Mouse (Mus musculus) frontal cortex, adult 2 months (tissue): ENCODE results near the gene Zfp579. TPM values are rescaled to one million over a fixed set of nuclear protein-coding genes. Genes with fewer than 3 reads are reported as not detected.
A peak's percentile ranks its signal among the peaks of the same experiment; 100 is the strongest.
"Not testable (repeated sequence)": the region's sequence is repeated elsewhere in the genome, so short reads cannot be mapped to it uniquely, and the experiment has no call there.

Experiments used
- DNase-seq, 2 experiments: peaks; one replicate each; pipeline ENCODE4 v3.0.0; 2022; ENCODE audit warnings: low spot score in 1 of 2; ENCODE audit errors: extremely low spot score in 1 of 2
- polyA plus RNA-seq: library from polyadenylated mRNA; depleted of rRNA; stranded (reverse); fragments of >200 nt; gene quantifications from 2 replicates; pipeline ENCODE4 v1.2.3, GENCODE M21; 2012

Zfp579 gene
- polyA plus RNA-seq, 1 experiment = 49.7 TPM

DNA sequence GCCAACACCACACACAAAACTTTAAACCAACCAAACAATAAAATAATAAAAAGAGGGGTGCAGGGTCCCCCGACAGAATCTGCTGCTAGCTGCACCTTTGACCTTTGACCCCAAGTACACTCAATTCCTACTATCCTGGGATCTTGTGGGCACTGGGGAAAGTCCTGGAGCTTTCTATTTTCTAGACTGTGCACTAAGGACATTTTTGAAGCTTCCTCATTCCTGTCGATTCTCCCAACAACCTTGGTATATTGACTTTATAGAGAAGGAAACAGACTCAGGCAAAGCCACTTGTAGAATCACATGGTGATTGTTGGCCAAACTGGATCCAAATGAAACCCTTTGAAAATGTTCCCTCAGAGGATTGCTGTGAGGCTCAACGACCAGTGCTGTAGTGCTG is 20.1 kb upstream of the Zfp579 start:
- DNase-seq = no peak

- peak; percentile 89 to 93 for DNase-seq
These were observed 19.4 kb upstream of the Zfp579 start, which contains the start of gene Gm44973 for GRCm38 (mm10) chr7:5015118-5016001. Gene Gm44973, plus strand, starts transcription at chr7:5015496.

DNA sequence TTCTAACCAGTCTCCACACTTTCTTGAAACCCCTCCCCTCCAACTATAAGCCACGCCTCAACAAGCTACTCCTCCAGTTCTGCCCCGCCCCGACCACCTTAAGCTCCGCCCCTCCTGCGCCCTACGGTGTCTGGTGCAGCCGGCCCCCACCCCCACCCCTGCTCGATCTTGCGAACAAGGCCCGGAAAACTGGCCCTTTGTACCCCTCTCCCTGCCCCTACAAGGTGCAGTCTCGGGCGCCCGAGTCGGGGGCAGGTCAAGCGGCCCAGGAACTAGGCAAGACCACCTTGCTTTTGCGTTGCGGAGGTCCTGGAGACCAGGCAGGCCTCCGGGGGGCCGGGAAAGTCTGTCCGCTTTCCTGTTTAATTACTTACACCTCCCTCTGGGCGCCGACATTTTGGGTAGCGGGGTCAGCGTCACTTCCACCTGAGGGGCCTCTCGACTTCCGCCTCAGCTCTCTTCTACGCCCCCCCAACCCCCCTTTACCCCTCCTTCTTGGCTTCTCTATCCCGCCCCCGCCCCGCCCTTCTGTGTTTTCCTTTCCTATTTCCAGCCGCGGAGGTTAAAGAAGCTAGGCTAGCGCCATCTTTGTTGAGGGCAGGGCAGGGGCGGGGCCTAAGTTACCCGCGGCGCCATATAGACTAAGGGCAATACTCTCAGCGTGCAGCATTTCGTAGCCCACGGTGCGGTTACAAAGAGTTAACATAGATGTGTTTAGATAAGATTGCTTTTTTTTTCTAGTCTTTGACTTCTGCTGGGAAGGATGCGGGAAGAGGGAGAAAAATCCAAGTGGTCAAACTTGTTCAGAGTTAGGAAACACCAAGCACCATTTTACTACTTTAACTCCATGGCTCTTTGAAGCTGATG is 18.5 kb upstream of the Zfp579 start, which contains the start of the genes Zfp524 and Fiz1:
Gene Zfp524 (plus strand): TSS at position 165 of the 867 bp plus-strand sequence.
Gene Fiz1 (minus strand): TSS at position 447 of the 867 bp plus-strand sequence.
- DNase-seq = peak; percentile 95 to 99

DNA sequence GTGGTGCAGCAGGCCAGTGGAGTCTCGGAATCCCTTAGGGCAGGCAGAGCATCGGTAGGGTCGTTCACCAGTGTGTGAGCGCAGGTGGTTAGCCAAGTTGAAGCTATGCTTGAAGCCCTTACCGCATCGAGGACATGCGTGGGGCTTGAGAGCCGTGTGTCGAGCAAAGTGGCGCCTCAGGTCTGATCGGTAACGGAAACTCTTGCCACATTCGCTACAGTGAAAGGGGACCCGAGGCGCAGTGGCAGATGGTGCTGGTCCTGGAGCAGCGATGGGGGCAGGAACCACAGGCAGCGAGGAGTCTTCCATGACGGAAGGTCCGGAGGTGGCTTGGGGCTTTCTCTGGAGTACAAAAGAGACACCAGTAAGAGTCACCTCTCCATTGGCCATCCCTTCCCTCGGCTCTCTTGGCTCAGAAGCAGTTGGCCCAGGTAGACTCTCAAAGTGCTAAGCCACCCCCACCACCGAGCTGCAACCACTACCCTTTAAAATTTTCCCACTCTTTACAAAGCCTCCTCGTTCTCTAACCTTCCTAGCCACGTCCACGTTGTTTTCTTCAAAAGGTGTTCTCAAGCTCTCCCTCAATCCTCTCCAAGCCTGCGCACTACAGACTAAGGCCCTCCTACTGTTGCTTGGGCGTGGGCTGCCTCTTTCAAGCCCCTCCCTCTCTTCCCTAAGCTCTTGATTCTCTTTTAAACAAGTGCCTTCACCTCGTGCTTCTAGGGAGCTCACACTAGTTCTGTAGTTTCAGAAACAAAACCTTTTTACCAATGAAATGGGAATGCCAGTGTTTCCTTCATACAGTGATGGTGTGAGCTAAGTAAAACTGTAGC is 16.9 kb upstream of the Zfp579 start:
- no peak for DNase-seq

DNA sequence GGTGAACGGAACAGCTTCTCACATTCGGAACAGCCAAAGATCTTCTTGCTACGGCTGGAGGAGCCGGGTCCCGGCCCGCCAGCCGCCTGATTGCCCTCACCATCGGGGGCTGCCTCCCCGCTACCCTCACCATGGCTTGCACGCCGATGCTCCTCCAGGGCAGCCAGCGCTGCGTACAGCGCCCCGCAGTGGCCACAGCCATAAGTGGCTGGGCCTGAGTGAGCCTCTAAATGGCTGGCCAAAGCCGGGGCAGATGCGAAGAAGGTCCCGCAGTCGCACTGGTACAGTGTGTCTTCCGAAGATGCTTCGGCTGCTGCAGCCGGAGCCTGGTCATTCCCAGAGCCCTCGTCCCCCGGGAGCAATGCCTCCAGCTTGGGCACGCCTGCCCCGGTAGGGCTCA is 12.3 kb upstream of the Zfp579 start:
- no peak for DNase-seq

DNA sequence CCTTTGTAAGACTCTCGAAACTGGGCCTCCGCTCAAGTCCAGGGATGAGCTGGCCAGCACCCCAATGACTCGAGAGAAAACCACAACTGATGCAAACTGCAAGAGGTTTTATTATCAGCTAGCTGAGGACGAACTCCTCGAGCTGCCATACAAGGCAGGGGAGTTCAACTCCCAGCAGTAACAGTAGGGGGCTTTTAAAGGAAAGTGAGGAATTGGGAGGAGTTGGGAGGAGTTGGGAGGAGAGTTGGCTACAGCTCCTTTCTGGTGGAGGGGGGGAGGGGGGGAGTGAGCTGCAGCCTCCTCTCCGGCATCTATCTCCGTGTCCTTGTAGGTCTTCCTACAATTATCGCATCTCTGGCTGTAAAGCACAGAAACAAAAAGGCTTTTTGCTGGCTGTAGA is 6.9 kb upstream of the Zfp579 start:
- DNase-seq = not testable (repeated sequence)

- no peak for DNase-seq
These were observed 3.9 kb upstream of the Zfp579 start for GRCm38 (mm10) chr7:4999876-5000275.

DNA sequence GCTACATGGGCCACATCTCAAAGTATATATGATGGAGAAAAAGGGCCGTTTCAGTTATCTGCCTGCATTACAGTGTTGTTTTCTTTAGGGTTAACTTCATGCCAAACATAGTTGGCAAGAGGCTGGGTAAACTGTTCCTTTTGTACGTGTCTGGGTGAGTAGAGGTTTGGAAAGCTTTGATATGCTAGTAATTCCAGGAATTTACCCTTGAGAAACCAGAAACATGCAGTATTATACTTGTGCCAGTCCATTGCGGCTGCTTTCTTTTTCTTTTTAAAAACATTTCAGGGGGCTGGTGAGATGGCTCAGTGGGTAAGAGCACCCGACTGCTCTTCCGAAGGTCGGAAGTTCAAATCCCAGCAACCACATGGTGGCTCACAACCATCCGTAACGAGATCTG is 976 bp upstream of the Zfp579 start:
- no peak for DNase-seq

DNA sequence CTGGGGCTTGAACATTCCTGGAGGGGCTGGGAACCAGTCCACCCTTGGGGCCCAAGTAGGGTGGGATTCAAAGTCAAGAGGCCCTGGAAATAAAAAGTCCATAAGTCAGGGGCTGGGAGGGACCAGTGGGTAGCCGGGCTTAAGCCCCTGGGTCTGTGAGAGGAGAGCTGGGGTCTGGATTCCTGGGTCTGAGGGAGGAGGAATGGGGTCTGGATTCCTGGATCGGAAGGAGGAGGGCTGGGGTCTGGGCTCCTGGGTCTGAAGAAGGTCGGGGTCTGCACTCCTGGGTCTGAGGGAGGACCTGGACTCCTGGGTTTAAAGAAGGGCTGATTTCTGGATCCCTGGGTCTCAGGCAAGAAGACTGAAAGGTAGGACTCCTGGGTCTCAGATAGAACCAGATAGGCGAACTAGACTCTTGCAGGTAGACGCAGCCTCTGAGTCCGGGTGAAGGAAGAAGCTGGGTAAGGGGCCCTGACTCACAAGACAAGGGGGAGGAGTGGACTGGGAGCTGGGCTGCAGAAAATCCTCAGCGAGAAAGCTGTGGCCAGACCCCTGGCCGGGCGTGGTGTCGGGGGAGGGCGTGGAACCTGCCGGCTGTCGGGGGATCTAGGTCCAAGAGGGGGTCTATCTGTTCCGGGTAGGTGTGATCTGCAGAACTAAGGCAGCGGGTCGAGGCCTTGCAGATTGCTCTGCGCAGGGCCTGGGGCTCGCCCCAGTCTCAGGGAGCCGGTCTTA is 523 bp downstream of the Zfp579 start:
- DNase-seq = no peak

GRCm38 (mm10) chr7:4993999-4994788 is 1.8 kb downstream of the Zfp579 start:
- DNase-seq = no peak

- no peak for DNase-seq
These were observed 2.5 kb downstream of the Zfp579 start for GRCm38 (mm10) chr7:4993347-4993998.

DNA sequence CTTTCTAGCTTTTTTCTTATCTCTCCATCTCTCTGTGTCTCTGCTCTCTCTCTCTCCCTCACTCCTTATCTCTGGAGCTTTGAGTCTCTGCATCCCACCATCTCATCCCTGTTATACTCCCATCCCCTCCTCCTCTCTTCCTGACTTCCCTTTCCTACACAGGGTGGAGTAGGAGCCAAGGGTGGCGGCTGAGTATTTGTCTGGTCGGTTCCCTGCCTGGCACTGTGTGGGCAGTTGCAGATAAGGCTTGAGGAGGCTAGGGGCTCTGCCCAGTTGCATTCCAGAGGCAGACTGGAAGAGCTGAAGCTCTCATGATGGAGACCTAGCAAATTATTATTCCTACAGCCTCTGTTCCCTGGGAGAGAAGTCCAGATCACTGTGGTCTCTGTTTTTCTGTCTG is 7.7 kb downstream of the Zfp579 start:
- DNase-seq = no peak

DNA sequence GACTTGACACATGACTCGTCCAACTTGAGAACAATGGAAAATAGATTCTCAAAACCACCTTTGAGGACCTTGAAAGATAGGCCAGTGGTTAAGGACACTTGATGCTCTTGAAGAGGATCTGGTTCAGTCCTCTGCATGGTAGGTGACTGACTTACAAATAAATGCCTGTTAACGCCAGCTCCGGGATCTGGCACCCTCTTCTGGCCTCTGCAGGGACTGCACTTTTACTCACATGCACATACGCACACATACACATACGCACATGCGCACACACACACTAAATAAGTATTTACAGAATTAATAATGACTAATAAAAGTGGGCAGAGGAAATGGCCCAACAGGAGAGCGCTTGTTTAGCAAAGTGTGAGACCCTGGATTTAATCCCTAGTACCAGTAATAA is 19.1 kb downstream of the Zfp579 start:
- DNase-seq = no peak

DNA sequence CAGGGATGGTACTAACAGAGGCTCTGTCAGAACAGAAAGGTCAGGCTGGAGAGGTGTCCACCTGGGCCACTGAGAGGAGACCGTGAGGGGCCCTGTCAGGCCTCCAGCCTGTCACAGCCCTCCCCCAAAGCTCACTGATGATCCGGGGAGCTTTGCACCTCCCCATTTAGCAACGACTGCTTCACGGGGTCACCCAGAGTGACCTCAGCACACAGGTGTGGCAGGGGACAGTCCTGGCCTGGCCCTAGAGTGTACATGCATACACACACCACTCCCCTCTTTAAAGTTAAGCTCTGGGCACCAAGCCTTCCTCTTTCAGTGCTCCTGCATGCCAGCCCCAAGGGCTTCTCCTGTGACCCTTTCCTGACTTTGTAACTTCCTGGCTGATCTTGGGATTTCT is 20.5 kb downstream of the Zfp579 start:
- no peak for DNase-seq

GRCm38 (mm10) chr7:4972321-4973047 is 23.5 kb downstream of the Zfp579 start:
- no peak for DNase-seq

DNA sequence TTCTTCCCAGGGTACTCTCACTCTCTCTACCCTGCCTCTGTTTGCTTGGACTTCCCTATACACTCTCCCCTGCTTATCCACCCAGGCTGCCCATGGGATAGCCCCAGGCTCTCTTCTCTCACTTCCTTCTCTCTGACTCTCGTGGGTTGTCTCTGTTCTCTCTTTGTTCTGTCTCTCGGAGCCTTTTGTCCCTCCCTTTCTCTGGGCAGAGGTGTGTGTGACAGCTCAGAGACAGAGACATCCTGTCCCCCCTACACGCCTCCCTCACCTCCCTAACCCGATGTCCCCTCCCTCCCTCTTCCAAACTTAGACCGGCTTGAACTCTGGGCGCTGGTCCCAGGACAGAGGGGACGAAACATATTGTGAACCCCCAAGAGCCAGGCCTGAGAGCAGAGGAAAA is 24.2 kb downstream of the Zfp579 start:
- DNase-seq = no peak

- no peak for DNase-seq
These were observed 24.9 kb downstream of the Zfp579 start, which contains the start of gene Sbk3 for GRCm38 (mm10) chr7:4971068-4971467. Gene Sbk3, minus strand, starts transcription at chr7:4971168.

DNA sequence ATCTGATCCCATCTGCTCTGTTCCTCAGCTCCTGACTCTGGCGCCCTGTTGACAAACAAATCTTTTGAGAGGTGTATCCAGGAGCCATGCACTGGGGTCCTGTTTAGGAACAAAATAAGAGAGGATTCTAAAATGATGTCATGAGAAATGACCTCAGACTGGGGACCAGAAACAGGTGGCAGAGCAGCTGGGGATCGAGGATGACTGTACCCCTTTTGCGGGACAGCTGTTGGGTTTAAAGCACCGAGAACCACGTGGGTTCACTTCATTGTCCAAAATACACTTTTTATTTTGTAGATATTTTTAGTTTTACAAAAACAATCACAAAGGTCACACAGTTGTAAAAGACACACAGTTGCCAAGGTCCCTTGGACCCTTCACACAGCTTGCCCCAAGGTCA is 31.0 kb downstream of the Zfp579 start:
- DNase-seq = no peak
